Mouse (Mus musculus) Patski (cell line): ENCODE measurements around the gene Pla2g4e. TPM values are rescaled to one million over a fixed set of nuclear protein-coding genes. Genes with fewer than 3 reads are reported as not detected.
A peak's percentile ranks its signal among the peaks of the same experiment; 100 is the strongest.

Source experiments
- ATAC-seq: fragments of 100-300 bp; one replicate; pipeline ENCODE4 v1.8.0; 2021
- CTCF ChIA-PET: fragments of 350-600 bp; sonication (Branson Sonifier 250); formaldehyde crosslinking; loops from one replicate; lab custom pipeline; 2022; ENCODE audit warnings: inconsistent platforms; lab: Charles Lee
- POLR2A ChIA-PET: fragments of 350-600 bp; sonication (Branson Sonifier 250); formaldehyde crosslinking; loops from one replicate; lab custom pipeline; 2022; ENCODE audit warnings: antibody characterized with exemption, inconsistent platforms; lab: Charles Lee
- DNase-seq: peaks from one replicate; pipeline ENCODE4 v3.0.0-alpha.2; 2011; ENCODE audit warnings: low read depth, low spot score
- H3K27me3 ChIP-seq: fragments of 371-371 bp; one replicate; pipeline ENCODE4 v1.5.1; 2021
- CTCF ChIP-seq: fragments of 100-300 bp; IDR thresholded peaks from one replicate; pipeline ENCODE4 v1.5.1; 2021
- in situ Hi-C: fragments of 300-500 bp; cut with MboI; formaldehyde crosslinking; loops from 3 replicates; pipeline ENCODE4 v1.11.1; 2018; ENCODE audit warnings: low pct_unique_long_range_greater_than_20kb, mixed read lengths
- polyA plus RNA-seq: library from polyadenylated mRNA; unstranded; gene quantifications from one replicate; pipeline ENCODE4 v1.2.3, GENCODE M21; 2021

The Pla2g4e gene
- polyA plus RNA-seq, 1 experiment from 2014 or later, result 0.01 TPM

GRCm38 (mm10) chr2:120158016-120158415, 87.1 kb downstream of the Pla2g4e start:
- in situ Hi-C loops, result no loop called here
- no peak for DNase-seq

GRCm38 (mm10) chr2:120157606-120158005, 87.5 kb downstream of the Pla2g4e start:
- no peak for ATAC-seq
- in situ Hi-C loops, result no loop called here

More at GRCm38 (mm10) chr2:120158016-120158415, 87.1 kb downstream of the Pla2g4e start:
- ChIA-PET CTCF (interaction anchor here (0.8 to 3.7 kb wide), 3 partner anchors 11 to 188 kb away, joined by 3 to 17 read pairs (median 4); no protein-coding TSS in a partner anchor), POLR2A (no interaction called here)
- no peak for ATAC-seq
- no peak for TF ChIP-seq CTCF
- H3K27me3 ChIP-seq, result no peaks in the 10 kb centered on the region

GRCm38 (mm10) chr2:120154361-120154894, 90.7 kb downstream of the Pla2g4e start, which contains the start of gene Ehd4:
Gene Ehd4, minus strand, starts transcription at chr2:120154606.
- POLR2A ChIA-PET, result interaction anchor here (1.0 to 1.8 kb wide), 3 partner anchors 13 to 61 kb away, joined by 3 to 5 read pairs (median 3); no protein-coding TSS in a partner anchor
- DNase-seq (peak; percentile 88), ATAC-seq (peak; percentile 97)
- no peak for TF ChIP-seq CTCF
- CTCF ChIA-PET, result interaction anchor here (0.7 to 1.4 kb wide), 2 partner anchors 10 to 19 kb away, joined by 3 to 4 read pairs; no protein-coding TSS in a partner anchor
- in situ Hi-C loops, result no loop called here
- H3K27me3 ChIP-seq, result no peaks in the 10 kb centered on the region

More at GRCm38 (mm10) chr2:120157606-120158005, 87.5 kb downstream of the Pla2g4e start:
- POLR2A ChIA-PET, result no interaction called here
- CTCF ChIA-PET, result interaction anchor here (3.7 kb wide), 1 partner anchor 12 kb away, joined by 17 read pairs; no protein-coding TSS in a partner anchor
- DNase-seq, result no peak
- no peaks in the 10 kb centered on the region for H3K27me3 ChIP-seq
- TF ChIP-seq CTCF, result no peak

GRCm38 (mm10) chr2:120153586-120154360, 91.4 kb downstream of the Pla2g4e start:
- CTCF ChIA-PET, result interaction anchor here (1.4 kb wide), 1 partner anchor 20 kb away, joined by 4 read pairs; no protein-coding TSS in a partner anchor
- no peak for DNase-seq
- no peaks in the 10 kb centered on the region for H3K27me3 ChIP-seq
- TF ChIP-seq CTCF, result no peak
- POLR2A ChIA-PET, result interaction anchor here (1.0 to 1.6 kb wide), 2 partner anchors 12 to 25 kb away, joined by 3 read pairs; no protein-coding TSS in a partner anchor
- in situ Hi-C loops, result no loop called here
- no peak for ATAC-seq

- no peaks in the 10 kb centered on the region for H3K27me3 ChIP-seq
- CTCF ChIA-PET, result no interaction called here
These were observed 94.6 kb downstream of the Pla2g4e start for GRCm38 (mm10) chr2:120150571-120150970.

GRCm38 (mm10) chr2:120149634-120150033, 95.5 kb downstream of the Pla2g4e start:
- no peak for DNase-seq
- in situ Hi-C loops, result no loop called here
- CTCF ChIA-PET, result no interaction called here
- no peak for TF ChIP-seq CTCF
- ATAC-seq, result no peak
- POLR2A ChIA-PET, result no interaction called here
- no peaks in the 10 kb centered on the region for H3K27me3 ChIP-seq

More at GRCm38 (mm10) chr2:120150571-120150970, 94.6 kb downstream of the Pla2g4e start:
- TF ChIP-seq CTCF, result no peak
- DNase-seq (no peak), ATAC-seq (no peak)
- in situ Hi-C loops, result no loop called here
- POLR2A ChIA-PET, result no interaction called here

GRCm38 (mm10) chr2:120147999-120148398, 97.1 kb downstream of the Pla2g4e start:
- DNase-seq, result no peak
- TF ChIP-seq CTCF, result no peak
- ChIA-PET POLR2A (no interaction called here), CTCF (interaction anchor here (1.6 kb wide), 1 partner anchor 63 kb away, joined by 7 read pairs; no protein-coding TSS in a partner anchor)
- no peaks in the 10 kb centered on the region for H3K27me3 ChIP-seq
- in situ Hi-C loops, result no loop called here
- no peak for ATAC-seq

- in situ Hi-C loops, result no loop called here
- no peaks in the 10 kb centered on the region for H3K27me3 ChIP-seq
- ATAC-seq, result no peak
- TF ChIP-seq CTCF, result no peak
- no peak for DNase-seq
- ChIA-PET CTCF (interaction anchor here (1.6 to 1.7 kb wide), 2 partner anchors 33 to 62 kb away, joined by 3 to 7 read pairs; no protein-coding TSS in a partner anchor), POLR2A (no interaction called here)
These were observed 97.8 kb downstream of the Pla2g4e start for GRCm38 (mm10) chr2:120147364-120147763.

GRCm38 (mm10) chr2:120146543-120146942, 98.6 kb downstream of the Pla2g4e start:
- in situ Hi-C loops, result no loop called here
- DNase-seq (no peak), ATAC-seq (no peak)
- ChIA-PET CTCF (interaction anchor here (1.6 to 1.7 kb wide), 3 partner anchors 23 to 61 kb away, joined by 3 to 7 read pairs (median 3); no protein-coding TSS in a partner anchor), POLR2A (no interaction called here)
- no peaks in the 10 kb centered on the region for H3K27me3 ChIP-seq
- TF ChIP-seq CTCF, result no peak

- ChIA-PET CTCF (interaction anchor here (1.2 to 1.3 kb wide), 2 partner anchors 10 to 14 kb away, joined by 3 read pairs; partner anchors contain the start of gene Ehd4), POLR2A (no interaction called here)
- in situ Hi-C loops, result no loop called here
- TF ChIP-seq CTCF, result no peak
- ATAC-seq, result no peak
- no peak for DNase-seq
- no peaks in the 10 kb centered on the region for H3K27me3 ChIP-seq
These were observed 100.7 kb downstream of the Pla2g4e start for GRCm38 (mm10) chr2:120144390-120144789.
